Mouse (Mus musculus): ENCODE data around the gene Thra. TPM values are rescaled to one million over a fixed set of nuclear protein-coding genes. Genes with fewer than 3 reads are reported as not detected.

Thra gene
- total and polyA plus RNA-seq, 2 experiments from 2014 or later: 44.0 to 234 TPM

DNA sequence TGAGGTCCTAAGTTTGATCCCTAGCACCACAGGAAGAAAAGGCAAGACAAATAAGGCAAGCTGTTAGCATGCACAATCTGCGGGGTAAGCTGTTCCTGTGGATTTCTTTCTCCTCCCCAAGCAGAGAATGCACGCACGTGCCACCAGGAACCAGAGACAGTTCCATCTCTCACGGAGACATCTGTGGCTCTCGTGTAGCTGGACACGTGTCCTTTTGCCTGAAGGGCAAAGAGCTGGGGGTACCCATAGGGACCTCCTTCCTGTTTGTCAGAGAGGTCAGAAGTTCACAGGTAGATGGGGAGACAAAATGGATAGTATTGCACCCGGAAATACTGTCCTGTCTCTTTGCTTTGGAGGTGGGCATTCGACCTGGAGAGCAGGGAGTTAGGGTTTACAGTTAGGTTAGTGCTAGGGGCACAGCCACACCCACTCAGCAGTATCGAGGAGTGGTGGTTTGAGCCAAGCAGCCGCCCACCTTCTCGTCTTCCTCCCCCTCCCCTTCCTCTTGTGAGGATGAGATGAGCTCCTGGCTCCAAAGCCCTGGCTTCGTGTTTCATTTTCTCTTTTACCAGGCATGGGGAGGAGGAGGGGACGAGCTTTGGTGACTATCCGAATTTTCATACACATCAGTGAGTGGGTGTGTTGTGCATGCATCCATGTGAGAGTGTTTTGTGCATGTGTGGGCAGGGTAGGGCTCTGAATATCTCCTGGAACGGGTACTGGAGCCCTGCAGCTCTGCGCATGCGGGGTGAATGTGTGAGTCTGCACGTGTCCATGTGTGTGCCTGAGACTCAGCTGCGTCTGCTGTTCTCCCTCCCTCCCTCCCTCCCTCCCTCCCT lies 6.6 kb downstream of the Thra start:
- peak overlapping the region; percentile 30 for H3K4me3 ChIP-seq (ENCODE audit: low read depth, low read length)
- peak; percentile 51 for ATAC-seq (ENCODE audit: insufficient read depth, low read depth)
- peak; percentile 85 for DNase-seq (ENCODE audit: low spot score)
- H3K9me3 ChIP-seq (replicated peaks; ENCODE audit: control insufficient read depth, low read length): no peaks in the 10 kb centered on the region
- no peak for TF ChIP-seq EP300 (IDR thresholded peaks at IDR 0.05; ENCODE audit: low read depth)
- no peak for TF ChIP-seq CTCF (IDR thresholded peaks at IDR 0.05; ENCODE audit: low read depth)
- H3K36me3 ChIP-seq (replicated peaks; ENCODE audit: control insufficient read depth, insufficient read depth, low read length): no peaks in the 10 kb centered on the region
- 4% methylated on average over 19 of the region's 19 CpGs for WGBS
- peak overlapping the region; percentile 59 for H3K4me2 ChIP-seq (ENCODE audit: low read depth, low read length)
- no peak overlapping the region; the same call in 1 of the 2 replicates for H3K9ac ChIP-seq (replicated peaks; ENCODE audit: low read depth, low read length)
- peaks cover 91% of the 10 kb centered on the region for H3K4me1 ChIP-seq (ENCODE audit: control insufficient read depth, insufficient read depth)
- peak overlapping the region; percentile 96 for H3K27ac ChIP-seq (ENCODE audit: low read depth)
- no peaks in the 10 kb centered on the region for H3K27me3 ChIP-seq (ENCODE audit: control insufficient read depth, insufficient read depth, low read length)

DNA sequence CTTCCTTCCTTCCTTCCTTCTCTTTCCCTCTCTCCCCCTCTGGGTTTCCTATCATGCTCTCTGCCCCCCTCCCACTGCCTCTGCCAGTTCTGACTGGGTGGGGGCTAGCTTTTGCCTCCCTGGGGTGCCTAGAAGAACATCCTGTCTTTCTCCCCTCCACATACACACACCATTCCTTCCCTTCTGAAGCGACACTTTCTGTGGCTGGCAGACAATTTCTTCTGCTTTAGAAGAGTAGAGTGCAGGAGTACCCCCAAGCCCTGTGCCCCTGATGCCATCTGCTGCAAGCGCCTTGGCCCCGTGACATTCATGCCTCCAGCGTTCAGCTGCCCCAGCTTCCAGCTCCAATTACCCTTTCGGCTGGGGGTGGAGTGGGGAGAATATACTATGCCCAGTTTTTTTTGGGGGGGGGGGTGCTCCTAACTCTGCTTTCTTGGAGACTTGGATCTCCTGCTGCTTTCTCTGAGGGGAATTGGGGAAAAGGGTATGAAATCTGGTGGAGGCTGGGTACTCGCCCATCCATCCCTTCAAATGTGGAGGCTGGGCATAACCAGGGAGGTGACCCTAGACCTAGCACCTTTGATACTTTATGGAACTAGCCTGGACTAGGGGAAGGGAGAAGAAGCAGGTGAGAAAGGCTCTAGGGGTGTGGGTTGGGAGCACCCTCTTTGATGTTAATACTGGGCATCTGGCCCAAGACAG lies 7.5 kb downstream of the Thra start:
- TF ChIP-seq EP300 (IDR thresholded peaks at IDR 0.05; ENCODE audit: low read depth): no peak
- TF ChIP-seq CTCF (IDR thresholded peaks at IDR 0.05; ENCODE audit: low read depth): no peak
- Histone ChIP-seq H3K4me3 (ENCODE audit: low read depth, low read length) (0 out of 2 replicates have a peak overlapping the region, but pooled peaks have one; percentile 15), H3K9ac (replicated peaks; ENCODE audit: low read depth, low read length) (peak overlapping the region; percentile 35), H3K27ac (ENCODE audit: low read depth) (peak overlapping the region; percentile 96), H3K36me3 (replicated peaks; ENCODE audit: control insufficient read depth, insufficient read depth, low read length) (no peaks in the 10 kb centered on the region; the same call in 1 of the 2 replicates), H3K9me3 (replicated peaks; ENCODE audit: control insufficient read depth, low read length) (no peaks in the 10 kb centered on the region), H3K27me3 (ENCODE audit: control insufficient read depth, insufficient read depth, low read length) (no peaks in the 10 kb centered on the region), H3K4me1 (ENCODE audit: control insufficient read depth, insufficient read depth) (peaks cover 96% of the 10 kb centered on the region), H3K4me2 (ENCODE audit: low read depth, low read length) (peak overlapping the region; percentile 59)
- DNase-seq (ENCODE audit: low spot score): no peak
- WGBS: 29% methylated on average over 6 of the region's 6 CpGs
- no peak for ATAC-seq (ENCODE audit: insufficient read depth, low read depth)

DNA sequence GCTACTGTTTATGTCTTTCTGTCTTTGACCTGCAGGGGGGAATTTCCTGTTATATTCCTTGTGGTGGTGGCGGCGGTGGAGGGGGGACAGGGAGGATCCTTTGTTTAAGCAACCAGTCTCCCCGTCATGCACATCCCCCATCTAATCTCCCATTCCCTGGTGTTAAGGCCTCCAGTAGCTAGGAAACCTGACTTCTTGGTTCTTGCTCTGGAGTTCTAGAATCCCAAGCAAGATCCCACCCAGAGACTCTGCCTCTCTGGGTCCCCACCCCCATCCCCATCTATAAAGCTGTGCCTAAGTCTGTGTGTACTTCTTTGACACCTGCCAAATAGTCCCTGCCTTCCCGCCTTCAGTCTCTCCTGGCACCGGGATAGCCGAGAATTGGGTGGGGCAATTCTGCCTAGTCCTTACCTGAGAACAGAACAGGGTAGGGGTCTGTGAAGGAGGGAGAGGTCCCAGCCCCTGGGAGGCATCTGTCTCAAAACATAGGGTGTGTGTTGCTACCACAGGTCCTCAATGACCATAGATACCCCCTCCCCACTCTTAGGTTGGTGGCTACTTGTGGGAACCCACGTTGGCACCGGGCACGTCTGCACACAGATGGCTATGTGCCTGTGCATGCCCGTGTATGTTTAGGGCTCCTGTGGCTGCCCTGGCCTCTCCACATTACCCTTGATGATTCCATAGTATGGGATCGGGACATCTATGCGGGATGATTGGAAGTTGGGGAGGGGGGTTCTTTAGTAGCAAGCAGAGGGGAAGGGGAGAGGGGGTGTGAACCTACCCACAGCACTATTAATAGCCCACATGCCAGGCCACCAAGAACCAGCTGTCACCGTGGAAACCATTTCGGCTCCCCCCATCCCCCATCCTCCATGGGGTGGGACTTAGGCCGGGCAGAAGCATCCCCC lies 8.3 kb downstream of the Thra start:
- Histone ChIP-seq H3K9me3 (replicated peaks; ENCODE audit: control insufficient read depth, low read length) (no peaks in the 10 kb centered on the region), H3K36me3 (replicated peaks; ENCODE audit: control insufficient read depth, insufficient read depth, low read length) (peaks cover 6% of the 10 kb centered on the region; the same call in 1 of the 2 replicates), H3K4me3 (ENCODE audit: low read depth, low read length) (no peak overlapping the region), H3K27me3 (ENCODE audit: control insufficient read depth, insufficient read depth, low read length) (no peaks in the 10 kb centered on the region), H3K27ac (ENCODE audit: low read depth) (peak overlapping the region; percentile 96), H3K4me2 (ENCODE audit: low read depth, low read length) (peak overlapping the region; percentile 59), H3K9ac (replicated peaks; ENCODE audit: low read depth, low read length) (0 out of 2 replicates have a peak overlapping the region, but pooled peaks have one; percentile 35), H3K4me1 (ENCODE audit: control insufficient read depth, insufficient read depth) (peaks cover 98% of the 10 kb centered on the region)
- 26% methylated on average over 15 of the region's 15 CpGs for WGBS
- TF ChIP-seq EP300 (IDR thresholded peaks at IDR 0.05; ENCODE audit: low read depth) (no peak), CTCF (IDR thresholded peaks at IDR 0.05; ENCODE audit: low read depth) (no peak; the same call in 1 of the 2 replicates)
- ATAC-seq (ENCODE audit: insufficient read depth, low read depth) (no peak), DNase-seq (ENCODE audit: low spot score) (peak; percentile 55)

DNA sequence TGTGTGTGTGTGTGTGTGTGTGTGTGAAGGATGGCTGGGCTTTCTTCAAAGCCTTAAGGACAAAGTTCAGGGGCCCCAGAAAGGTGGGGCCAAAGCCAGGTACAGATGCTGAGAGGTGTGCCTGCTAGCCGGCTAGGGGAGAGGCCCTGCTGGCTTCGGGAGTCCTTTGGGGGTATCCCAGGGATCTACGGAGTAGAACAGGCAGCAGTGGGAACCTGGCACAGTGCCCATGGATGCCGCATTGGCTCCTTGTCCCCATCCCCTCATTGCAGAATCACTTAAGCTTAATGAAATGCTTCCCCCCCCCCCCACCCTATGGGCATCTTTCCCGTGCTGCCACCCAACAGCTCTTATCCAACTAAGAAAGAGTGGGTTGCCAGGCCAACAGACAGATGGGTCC lies 9.3 kb downstream of the Thra start:
- no peak for ATAC-seq (ENCODE audit: insufficient read depth, low read depth)
- no peak for DNase-seq (ENCODE audit: low spot score)
- H3K9ac ChIP-seq (replicated peaks; ENCODE audit: low read depth, low read length): no peak overlapping the region

More for the DNA sequence above, 9.3 kb downstream of the Thra start:
- H3K9me3 ChIP-seq (replicated peaks; ENCODE audit: control insufficient read depth, low read length): no peaks in the 10 kb centered on the region
- TF ChIP-seq EP300 (IDR thresholded peaks at IDR 0.05; ENCODE audit: low read depth) (no peak), CTCF (IDR thresholded peaks at IDR 0.05; ENCODE audit: low read depth) (no peak)
- peak overlapping the region; percentile 59 for H3K4me2 ChIP-seq (ENCODE audit: low read depth, low read length)
- H3K4me1 ChIP-seq (ENCODE audit: control insufficient read depth, insufficient read depth): peaks cover 97% of the 10 kb centered on the region
- peaks cover 12% of the 10 kb centered on the region; the same call in 1 of the 2 replicates for H3K36me3 ChIP-seq (replicated peaks; ENCODE audit: control insufficient read depth, insufficient read depth, low read length)
- H3K27ac ChIP-seq (ENCODE audit: low read depth): peak overlapping the region; percentile 96
- no peaks in the 10 kb centered on the region for H3K27me3 ChIP-seq (ENCODE audit: control insufficient read depth, insufficient read depth, low read length)
- WGBS: 19% methylated on average over 5 of the region's 5 CpGs
- H3K4me3 ChIP-seq (ENCODE audit: low read depth, low read length): no peak overlapping the region
